Comparison of ENCODE assay signal across 15 mouse cellular contexts in genomic region chr19:37044431-37044830, GRCm38 (mm10).
"Had no signal": no experiment of that assay in that cellular context is flagged by ENCODE, and none has a peak within 500 bp of the region (broad histone marks: within the 10 kb centered on the region; RNA-seq: fewer than 3 reads in every experiment).

No protein-coding gene starts in this region.

- H3K9me3 ChIP-seq: limb, embryonic 15.5 days; lung, embryonic 15.5 days; midbrain, embryonic 13.5 days had no signal

- ATAC-seq: inflammation-experienced regulatory T-cells, adult 6 months; intestine, postnatal 0 days; midbrain, embryonic 13.5 days had no signal

- DNase-seq: kidney, adult 9 months; kidney, postnatal 36 days; layer of hippocampus, adult 9-11 months; layer of hippocampus, postnatal 36 days; right cerebral cortex, postnatal 4 days; spleen, adult 18-20 months; thymus, adult 2 months; thymus, postnatal 36 days had no signal

- H3K9ac ChIP-seq: limb, embryonic 15.5 days; liver, embryonic 14.5 days; lung, embryonic 15.5 days; midbrain, embryonic 13.5 days had no signal

- H3K36me3 ChIP-seq: limb, embryonic 15.5 days; lung, embryonic 15.5 days had no signal

- H3K4me3 ChIP-seq: limb, embryonic 15.5 days; lung, embryonic 15.5 days; midbrain, embryonic 13.5 days had no signal

- H3K4me2 ChIP-seq: limb, embryonic 15.5 days; lung, embryonic 15.5 days; midbrain, embryonic 13.5 days had no signal

- H3K4me1 ChIP-seq: limb, embryonic 15.5 days; lung, embryonic 15.5 days; midbrain, embryonic 13.5 days had no signal

- H3K27ac ChIP-seq: kidney, postnatal 0 days; limb, embryonic 15.5 days; liver, embryonic 14.5 days; lung, embryonic 15.5 days; midbrain, embryonic 13.5 days had no signal

- H3K27me3 ChIP-seq: limb, embryonic 15.5 days; lung, embryonic 15.5 days; midbrain, embryonic 13.5 days had no signal
